Mouse (Mus musculus) lung, postnatal 25 days (tissue): ENCODE data around the gene Fam19a5.

Source experiments
- DNase-seq: peaks from one replicate; pipeline ENCODE4 v3.0.0; 2022; ENCODE audit warnings: low spot score

Gene Fam19a5

DNA sequence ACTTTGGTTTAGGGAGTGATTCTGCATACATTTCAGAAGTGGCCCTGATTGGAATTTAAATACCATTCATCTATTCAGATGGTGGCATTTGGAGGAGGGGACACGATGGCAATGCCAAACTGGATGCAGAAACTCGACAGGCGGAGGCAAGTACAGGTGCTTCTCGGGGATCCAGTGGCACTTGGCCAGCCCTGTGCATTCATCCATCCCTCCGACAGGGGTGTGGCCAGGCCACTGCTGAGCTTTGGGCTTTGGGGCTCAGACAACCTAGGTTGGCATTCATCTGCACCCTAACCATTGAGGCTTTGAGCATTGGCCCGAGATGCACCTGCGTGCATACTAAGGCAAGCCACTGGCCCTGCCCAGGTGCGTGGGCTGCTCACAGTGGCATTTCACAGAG is 52.6 kb downstream of the Fam19a5 start:
- DNase-seq: no peak

DNA sequence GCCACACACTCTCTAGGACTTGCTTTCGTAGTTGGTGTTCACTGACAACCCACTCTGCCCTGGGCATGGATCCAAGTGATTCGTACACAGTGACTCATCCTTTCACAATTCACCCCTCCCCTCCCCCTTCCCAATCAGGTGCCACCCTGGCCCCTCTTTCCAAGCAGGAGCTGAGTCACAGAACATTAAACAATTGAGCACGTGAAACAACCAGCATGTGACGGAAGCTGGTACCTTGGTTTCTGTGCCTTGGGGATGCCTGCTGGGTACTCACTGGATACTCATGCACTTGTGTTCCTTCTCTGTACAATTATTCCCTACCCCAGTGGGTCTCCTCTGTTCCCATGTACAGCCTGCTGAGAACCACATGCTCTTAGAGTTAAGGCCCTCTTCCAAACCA is 53.0 kb downstream of the Fam19a5 start:
- DNase-seq: no peak

DNA sequence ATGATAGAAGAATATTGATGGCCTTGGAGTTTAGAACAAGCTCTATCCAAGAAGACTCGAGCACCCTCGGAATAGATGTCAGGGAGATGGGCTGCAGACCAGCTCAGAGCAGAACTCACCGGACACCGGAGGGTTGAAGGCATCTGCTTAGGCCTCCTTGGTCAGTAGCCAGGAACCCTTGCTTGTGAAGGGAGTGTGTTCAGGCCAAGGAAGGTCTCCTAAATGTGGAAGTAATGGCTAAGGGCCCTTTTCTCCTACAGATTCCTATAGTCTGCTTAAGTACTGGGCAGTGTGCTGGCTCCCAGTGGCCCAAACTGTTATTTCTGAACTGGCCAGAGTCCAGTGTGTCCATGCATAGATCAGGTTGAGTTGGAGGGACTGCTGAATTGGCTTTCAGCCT is 53.7 kb downstream of the Fam19a5 start:
- DNase-seq: no peak

DNA sequence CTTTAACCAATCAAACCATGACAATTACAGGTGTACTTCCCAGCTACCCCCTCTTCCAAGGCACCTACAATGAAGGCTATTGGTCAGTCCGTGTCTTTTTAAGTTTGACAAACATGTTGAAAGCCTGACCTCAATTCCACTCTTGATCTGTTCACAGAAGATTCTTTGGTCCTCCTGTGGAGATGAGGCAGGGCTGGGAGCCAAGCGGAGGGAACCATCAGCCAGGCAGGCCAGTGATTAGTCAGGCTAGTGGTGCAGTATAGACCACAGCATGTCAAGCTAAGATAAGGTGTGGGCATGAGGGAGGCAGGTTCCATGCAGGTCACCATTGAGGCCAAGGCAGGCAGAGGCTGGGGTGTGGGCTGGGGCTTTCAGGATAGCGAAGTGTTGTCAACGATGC is 54.5 kb downstream of the Fam19a5 start:
- no peak for DNase-seq

DNA sequence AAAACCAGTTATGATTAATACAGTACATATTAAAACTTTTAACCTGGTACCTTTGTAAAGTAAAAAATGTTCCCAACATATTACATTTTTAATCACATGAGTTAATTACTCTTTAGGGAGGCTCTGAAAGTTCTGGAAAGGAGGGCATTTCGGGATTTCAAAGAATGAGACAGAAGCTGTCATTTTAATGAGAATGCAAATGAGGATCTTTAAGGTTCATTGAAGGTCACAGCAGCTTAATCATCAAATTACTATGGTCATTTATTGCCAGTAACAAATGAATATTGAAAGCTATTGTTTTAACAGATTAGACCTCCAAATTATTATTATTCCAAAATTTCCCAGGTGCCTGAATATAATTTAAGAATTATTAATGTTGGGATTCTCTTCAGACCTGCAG is 59.2 kb downstream of the Fam19a5 start:
- DNase-seq: no peak

DNA sequence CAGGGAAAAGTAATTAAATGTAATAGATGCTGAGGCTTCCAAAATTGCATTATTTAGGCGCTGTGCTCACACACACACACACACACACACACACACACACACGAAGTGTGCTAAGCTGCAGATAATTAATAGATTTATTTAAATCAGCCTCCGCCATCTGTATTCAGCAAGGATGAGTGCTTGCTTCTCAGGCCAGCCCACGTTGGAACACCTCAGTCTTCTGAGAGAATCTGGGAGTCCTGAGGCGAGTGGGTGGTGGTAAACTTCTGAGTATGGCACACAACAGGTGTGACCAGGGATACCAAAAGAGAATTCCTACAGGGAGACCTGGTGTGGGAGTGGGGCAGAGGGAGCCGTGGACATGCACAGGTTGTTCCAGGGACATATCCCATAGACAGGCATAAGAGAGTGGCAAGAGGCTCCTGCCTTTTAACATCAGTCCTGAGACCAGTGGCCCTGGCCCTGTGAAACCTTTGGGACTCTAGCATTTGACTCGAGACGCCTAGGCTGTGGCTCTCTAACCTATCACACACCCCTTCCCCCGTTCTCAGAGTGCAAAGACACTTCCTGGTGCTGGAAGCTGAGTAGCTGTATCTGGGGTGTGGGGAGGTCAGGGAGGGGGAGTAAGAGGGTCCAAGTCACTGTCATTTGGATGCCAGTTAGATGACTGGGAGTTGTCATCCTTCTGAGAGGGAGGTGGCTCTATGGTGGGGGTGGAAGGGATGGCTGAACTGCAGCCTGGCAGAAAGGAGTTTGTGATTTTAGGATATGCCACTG is 61.6 kb downstream of the Fam19a5 start:
- DNase-seq: no peak

DNA sequence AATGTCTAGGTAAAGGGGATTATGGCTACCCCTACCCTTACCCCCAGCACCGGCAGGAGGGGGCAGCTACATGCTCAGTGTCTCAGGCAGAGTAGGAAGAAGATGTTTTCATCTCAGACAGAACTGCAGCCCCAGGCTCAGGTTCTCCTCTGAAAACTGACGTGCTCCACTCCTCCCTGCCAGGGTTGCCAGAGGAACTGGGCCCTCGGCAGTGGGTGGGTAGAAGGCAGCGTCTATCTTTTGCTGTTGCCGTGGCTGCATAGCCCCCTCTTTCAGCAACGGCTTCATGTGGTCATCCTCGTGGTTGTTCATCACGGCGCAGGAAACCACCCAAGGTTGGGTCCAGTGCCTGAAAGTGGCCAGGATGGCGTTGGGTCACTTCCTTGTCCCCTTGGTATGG is 62.6 kb downstream of the Fam19a5 start:
- DNase-seq: no peak

DNA sequence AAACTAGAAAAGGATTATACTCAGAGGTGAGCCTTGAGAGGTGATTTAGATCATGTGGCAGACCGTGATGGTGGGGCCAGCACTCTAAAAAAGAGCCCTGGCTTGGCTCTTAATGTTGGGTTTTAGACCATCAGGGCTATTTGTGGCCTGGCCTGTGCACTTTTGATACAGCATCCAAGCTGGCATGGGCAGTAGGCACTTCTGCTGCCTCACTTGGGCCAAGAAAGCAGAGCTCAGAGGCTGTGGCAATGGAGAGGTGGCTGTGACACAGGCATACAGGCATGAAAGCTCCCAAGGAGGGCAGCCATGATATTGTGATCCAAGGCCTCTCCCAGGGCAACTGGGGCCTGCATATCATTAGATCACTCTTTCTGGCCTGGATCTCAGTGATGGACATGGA is 65.1 kb downstream of the Fam19a5 start:
- DNase-seq: no peak

DNA sequence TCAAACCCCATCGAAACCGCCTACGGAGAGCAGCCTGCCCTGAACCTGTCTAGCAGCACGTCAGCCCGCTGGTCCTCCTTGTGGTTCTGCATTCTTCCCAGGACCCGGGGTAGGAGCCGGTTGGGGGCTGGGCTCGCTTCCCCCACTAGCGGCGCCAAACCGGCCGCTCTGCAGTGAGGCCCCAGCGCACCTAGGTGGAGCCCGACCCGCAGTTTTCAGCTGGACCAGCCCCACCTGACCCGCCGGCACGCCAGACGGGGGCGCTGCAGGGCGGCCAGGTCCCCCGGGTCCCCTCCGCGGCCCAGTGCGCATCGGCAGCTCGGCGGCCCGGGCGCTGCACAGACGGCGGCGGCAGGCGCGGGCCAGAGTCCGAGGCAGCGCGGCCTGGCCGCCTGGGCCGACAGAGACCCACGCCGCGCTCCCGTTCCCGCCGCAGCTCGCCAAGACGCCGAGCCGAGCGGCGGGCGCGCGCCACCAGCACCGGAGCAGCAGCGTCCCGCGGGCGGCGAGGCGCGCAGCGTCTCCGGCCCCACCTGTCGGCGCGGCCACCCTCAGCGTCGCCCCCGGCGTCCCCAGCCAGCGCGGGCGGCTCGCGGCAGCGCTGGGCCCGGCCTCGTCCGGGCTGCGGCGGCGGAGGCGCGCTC is 80.0 kb downstream of the Fam19a5 start:
- DNase-seq: peak; percentile 57

DNA sequence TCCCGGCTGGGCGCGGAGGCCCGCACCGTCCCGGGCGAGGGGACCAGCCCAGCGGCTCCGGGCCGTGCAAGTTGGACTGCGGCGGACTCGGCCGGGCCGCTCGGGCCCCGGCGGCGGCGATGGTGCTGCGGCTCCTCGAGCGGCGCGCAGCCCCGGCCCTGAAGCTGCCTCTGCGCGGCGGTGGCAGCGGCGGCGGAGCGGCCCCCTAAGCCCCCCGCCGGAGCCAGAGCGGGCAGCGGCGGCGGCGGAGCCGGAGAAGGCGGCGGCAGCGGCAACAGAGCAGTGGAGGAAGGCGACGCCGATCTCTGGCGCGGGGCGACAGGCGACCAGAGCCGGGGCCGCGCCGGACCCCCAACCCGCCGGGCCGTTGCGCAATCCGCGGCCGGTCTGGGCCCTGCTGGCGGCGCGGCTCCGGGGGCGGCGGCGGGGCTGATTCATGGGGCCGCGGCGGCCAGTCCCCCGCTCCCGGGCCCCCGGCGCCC is 80.6 kb downstream of the Fam19a5 start:
- DNase-seq: no peak

DNA sequence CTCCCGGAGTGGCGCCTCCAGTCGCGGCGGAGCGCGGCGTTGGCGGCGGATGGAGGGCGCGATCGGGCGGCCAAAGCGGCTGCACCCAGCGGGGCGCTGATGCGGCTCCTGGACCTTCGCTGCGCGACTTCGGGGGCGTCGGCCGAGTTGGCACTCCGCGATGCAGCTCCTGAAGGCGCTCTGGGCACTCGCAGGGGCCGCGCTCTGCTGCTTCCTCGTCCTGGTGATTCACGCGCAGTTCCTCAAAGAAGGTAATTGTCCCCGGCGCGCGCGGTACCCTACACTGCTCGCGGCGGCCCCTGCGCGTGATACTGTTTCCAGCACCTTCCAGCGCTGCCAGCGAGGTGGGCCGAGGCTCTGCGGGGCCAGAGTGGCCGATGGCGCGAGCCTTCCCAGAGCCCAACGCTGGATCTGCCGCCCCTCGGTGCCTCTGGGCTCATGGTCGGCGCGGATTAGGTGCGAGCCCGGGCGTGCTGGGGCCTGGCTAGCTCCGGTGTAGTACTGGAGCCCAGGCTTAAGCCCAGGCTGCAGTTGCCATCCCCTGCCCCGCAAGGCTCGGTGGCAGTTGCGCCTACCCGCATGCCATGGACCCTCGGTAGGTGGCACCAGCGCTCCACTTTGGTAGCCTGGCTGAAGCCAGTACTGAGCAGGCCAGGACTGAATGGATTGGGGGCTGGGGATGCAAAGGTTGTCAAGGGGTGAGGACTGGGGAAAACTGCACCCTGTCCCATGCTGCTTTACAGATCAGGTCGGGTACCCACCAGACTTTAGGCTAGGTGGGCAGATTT is 81.3 kb downstream of the Fam19a5 start:
- DNase-seq: peak; percentile 43

DNA sequence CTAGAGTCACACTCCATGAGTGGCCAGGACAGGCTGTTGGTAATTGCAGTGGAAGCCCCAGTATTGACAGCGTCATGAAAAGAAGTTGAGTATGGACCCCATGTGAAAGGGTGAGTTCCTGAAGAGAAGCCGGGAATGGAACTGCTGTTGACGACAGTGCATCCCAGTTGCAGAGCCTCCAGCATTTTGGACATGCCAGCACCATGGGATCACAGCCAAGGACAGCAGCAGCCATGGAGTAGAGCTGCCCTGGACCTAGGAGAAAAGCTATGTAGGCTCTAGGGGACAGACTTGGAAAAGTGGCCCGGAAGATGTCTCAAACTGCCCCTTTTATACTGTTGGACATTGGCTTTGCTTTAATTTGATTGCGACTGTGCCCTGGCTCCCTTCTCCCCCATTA is 91.2 kb downstream of the Fam19a5 start:
- DNase-seq: no peak

DNA sequence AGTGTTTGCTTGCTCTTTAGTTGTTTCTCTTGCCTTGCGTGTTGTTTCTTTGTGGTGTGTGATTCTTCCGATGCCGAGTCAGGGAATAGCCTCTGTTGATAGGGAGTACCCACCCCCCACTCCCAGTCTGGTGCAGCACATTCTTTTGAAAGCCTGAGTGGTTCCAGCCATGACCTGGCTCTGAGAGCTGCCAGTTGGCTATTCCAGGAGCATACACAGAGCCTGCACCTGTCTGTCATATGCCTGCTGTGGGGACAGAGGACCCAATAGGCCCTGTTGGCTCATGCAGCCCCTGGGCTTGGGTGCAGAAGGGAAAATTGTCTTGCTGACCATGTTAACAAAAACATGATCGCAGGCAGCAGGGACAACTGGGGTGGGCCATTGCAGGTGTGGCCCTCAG is 92.3 kb downstream of the Fam19a5 start:
- no peak for DNase-seq

DNA sequence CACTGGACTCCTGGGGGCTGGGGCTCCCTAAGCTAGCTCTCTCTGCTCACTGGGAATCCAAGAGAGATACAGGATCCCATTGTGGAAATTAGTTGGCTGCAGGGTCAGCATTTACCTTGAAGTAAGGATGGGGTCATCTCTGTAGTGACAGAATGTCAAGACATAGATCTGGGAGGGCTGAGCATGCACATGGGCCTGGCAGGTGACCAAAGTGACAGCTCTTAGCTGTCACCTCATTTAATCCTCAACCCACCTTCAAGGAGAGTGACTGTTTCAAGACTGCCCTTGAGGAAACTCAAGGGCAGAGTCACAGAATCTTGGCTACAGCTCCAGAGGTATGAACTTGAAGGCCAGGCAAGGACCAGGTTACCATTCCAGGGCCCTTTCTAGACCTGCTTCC is 93.1 kb downstream of the Fam19a5 start:
- DNase-seq: no peak

DNA sequence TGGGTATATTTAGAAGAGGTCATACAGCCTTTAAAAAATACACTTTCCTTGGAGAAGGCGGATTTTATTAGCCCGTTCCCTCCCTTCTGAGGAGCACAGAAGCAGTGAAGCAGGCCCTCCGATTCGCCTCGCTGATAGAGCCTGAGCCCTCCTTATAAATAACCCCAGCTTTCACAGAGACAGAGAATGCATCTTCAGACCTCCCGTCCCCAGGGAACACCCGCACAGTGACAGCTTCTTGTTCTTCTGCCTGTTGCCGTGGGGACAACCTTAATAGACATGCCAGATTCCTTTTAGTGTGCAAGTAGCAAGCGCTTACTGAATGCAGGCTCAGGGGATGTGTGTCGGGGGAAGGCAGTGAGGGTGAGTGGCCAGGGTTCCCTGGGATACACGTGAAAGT is 94.2 kb downstream of the Fam19a5 start:
- DNase-seq: no peak

DNA sequence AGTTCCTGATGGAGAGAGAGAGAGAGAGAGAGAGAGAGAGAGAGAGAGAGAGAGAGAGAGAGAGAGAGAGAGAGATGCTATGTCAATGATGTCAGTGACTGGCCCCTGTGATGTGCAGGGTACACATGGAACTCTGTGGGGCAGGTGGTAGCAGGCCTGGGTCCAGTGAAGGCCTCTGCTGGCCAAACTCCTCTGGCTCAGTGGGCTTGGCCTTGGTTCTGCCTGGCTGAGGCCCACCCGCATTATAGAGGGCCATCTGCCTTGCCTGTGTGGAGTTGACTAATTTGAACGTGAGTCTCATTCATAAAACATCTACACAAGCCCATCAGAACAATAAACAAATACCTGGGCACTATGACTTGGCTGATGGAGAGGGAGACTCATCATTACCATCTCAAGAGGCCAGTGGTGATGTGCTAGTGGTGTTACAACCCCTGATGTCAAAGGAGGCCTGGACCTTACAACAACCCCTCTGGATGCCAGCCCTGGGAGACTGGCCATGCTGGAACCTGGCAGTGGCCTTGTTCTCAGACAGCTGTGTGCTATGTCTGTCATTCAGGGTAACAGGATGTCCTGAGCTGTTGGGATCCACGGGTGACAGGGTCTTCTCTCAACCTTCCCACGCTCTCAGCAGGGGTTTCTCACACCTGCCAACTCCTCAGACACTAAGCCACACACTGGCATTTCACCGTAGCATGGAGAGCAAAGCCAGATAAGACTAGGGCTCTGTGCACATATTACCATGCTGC is 102.4 kb downstream of the Fam19a5 start:
- no peak for DNase-seq

DNA sequence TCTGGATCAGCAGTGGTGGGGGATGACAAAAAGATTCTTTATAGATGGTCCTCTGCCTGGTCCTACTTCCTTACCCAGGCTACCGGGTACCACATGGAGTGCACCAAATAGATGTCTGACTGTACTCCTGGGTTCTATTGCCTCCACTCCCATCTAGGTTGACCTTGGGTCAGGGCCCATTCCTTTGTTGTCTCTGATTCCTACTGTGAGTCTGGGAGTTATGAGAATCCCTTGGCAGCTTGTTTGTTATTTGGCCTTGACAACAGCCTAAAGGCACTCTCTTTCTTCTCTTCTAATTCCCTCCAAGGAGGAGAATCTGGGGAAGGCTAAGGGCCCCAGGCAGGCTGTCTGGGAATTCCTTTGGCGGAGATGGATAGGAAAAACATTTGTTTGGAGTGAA is 105.6 kb downstream of the Fam19a5 start:
- DNase-seq: no peak

DNA sequence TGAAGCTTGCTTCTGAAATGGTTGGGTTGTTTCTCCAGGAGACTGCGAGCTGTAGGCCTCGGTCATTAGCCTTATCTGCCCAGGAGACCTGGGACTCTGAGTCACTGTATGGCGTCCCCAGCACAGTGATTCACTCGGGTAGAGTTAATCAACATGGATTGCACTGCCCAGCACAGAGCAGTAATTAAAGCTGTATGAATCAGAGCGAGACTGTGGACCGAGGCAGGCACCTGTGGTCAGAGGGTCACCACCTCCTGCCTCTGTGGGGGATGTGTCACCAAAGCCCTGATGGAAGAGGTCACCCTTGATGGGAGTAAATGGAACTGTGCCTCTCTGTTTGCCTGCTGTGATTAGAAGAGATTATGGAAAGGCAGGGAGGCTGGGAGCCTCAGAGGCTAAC is 110.5 kb downstream of the Fam19a5 start:
- DNase-seq: no peak

DNA sequence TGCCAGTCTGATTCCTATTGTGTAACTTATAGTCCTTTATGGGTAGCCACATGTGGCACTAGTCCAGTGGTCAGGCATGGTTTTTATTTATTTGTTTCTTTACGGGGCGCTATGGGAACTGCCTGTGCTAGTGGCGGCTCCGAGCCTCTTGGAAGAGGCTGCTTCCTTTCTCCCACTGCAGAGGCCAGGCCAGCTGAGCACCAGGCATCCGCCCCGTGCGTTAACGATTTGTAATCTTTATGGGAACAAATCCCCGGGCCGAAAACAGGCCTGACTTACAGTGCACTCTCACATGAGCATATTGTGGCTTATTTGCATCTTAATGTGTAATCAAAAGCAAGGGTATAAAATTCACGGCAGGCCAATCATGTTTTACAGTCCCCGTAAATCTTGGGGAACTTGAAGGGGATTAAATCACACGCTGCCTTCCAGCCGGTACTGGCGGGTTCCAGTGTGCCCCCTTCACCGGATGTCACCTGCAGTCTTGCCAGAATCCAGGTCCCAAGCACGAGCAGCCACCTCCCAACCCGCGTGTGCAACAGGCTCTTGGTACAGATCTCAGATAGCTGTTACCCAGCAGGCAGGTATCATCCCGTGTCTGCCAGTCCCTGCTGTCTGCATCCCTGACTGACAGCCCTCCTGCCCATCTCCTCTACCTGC is 112.5 kb downstream of the Fam19a5 start:
- no peak for DNase-seq

DNA sequence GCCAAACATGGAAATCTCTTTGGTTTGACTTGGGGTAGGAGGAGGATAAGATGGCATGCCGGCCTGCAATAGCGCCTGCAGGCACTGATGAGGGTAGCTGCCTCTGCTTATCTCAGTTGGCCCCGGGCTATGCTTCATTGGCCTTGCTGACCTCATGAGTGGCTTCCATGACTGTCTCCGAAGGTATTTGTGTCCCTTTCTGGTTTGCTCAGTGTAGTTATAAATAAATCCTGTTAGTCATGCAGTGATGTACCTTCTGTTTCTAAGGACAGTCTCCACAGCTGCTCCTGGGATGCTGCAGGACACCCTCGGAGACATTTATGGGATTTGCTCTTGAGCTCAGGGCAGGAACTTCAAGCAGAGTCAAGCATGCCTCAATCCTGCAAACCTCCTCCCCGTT is 115.6 kb downstream of the Fam19a5 start:
- no peak for DNase-seq

DNA sequence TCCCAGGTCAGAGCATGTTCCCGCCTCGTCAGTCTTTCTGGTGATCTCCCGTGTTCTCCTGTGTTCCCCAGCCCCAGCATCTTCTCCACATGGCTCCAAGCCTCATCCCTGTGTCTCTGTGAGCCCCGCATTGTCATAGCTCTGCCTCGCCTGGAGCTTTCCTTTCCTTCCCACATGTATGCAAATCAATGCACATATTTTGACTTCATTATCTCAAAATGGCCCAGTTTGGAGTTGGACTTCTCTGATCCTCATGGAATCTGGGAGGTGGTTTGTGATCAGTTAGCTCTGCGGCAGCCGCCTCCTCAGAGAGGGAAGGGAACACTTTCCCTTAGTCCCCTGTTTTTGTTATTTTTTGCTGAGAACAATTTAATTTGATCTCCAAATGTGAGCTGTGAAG is 117.9 kb downstream of the Fam19a5 start:
- DNase-seq: no peak
